Mouse (Mus musculus) ES-Bruce4 (cell line): ENCODE measurements around the gene Zc3h18.

Experiments
- CTCF ChIP-seq: IDR thresholded peaks from one replicate; pipeline ENCODE4 v1.8.1; 2011; ENCODE audit warnings: low read depth, low read length
- EP300 ChIP-seq: IDR thresholded peaks from 2 replicates; pipeline ENCODE4 v1.6.1; 2011; ENCODE audit warnings: low read depth, low read length; ENCODE audit not compliant: insufficient read depth
- POLR2A ChIP-seq: IDR thresholded peaks from one replicate; pipeline ENCODE4 v1.8.1; 2011; ENCODE audit warnings: low read length; ENCODE audit not compliant: insufficient read depth

- no peak for TF ChIP-seq CTCF
- no peak for TF ChIP-seq EP300
- TF ChIP-seq POLR2A: no peak
Observed at GRCm38 (mm10) chr8:122331134-122331523, 45.3 kb upstream of the Zc3h18 start.
